Mouse (Mus musculus): ENCODE results near the gene Selenbp2. TPM values are rescaled to one million over a fixed set of nuclear protein-coding genes. Genes with fewer than 3 reads are reported as not detected.
"Not testable (repeated sequence)": the region's sequence is repeated elsewhere in the genome, so short reads cannot be mapped to it uniquely, and the experiment has no call there.

Gene Selenbp2
- polyA plus RNA-seq, 1 experiment from 2014 or later = 2.9 TPM

DNA sequence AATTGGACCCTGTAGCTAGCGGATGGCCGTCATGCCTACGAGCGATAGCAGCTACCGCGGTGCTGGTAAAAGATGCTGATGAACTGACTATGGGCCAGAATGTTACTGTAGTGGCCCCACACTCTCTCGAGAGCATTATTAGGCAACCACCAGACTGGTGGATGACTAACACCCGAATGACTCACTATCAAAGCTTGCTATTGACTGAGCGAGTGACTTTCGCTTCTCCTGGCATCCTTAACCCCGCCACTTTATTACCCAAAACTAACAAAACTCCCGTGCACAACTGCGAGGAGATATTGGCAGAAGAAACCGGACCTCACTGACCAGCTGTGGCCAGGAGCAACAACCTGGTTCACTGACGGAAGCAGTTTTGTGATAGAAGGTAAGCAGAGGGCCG is 12.6 kb upstream of the Selenbp2 start:
- no peaks in the 10 kb centered on the region for H3K9me3 ChIP-seq (ENCODE audit: control insufficient read depth)
- no peaks in the 10 kb centered on the region for H3K36me3 ChIP-seq (ENCODE audit: control insufficient read depth, insufficient read depth)
- no peak for TF ChIP-seq CTCF (IDR thresholded peaks at IDR 0.05; ENCODE audit: low read depth)
- H3K27me3 ChIP-seq (replicated peaks; ENCODE audit: control insufficient read depth, insufficient read depth, low read length) = no peaks in the 10 kb centered on the region
- no peak overlapping the region for H3K4me3 ChIP-seq (ENCODE audit: low read depth, low read length)
- no peak overlapping the region for H3K9ac ChIP-seq (ENCODE audit: low read depth, low read length)
- WGBS = 43% methylated on average over 16 of the region's 16 CpGs
- H3K4me2 ChIP-seq (replicated peaks; ENCODE audit: low read depth) = peak overlapping the region; percentile 44
- ATAC-seq = peak; percentile 84
- H3K27ac ChIP-seq (ENCODE audit: low read depth, low read length) = no peak overlapping the region
- 0 out of 2 replicates have a peak, but pooled peaks cover 2% of the 10 kb centered on the region for H3K4me1 ChIP-seq (replicated peaks; ENCODE audit: control insufficient read depth, insufficient read depth, low read length)

DNA sequence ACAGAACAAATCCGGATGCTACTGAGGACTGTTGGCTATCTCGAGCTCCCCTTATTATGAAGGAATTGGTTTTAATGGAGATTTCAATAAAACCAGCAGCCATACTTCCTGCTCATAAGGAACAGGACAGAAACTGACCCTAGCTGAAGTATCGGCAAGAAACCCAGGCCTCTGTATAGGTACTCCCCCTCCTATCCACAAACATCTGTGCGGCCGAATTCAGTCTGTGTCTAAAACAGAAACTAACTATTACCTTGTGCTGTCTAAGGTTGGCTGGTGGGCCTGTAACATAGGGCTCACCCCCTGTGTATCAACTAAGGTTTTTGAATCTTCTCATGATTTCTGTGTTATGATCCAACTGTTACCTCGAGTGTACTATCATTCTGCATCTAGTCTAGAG is 9.7 kb upstream of the Selenbp2 start:
- Histone ChIP-seq H3K9ac (ENCODE audit: low read depth, low read length) (no peak overlapping the region), H3K9me3 (ENCODE audit: control insufficient read depth) (no peaks in the 10 kb centered on the region), H3K4me3 (ENCODE audit: low read depth, low read length) (no peak overlapping the region), H3K4me1 (replicated peaks; ENCODE audit: control insufficient read depth, insufficient read depth, low read length) (0 out of 2 replicates have a peak, but pooled peaks cover 2% of the 10 kb centered on the region), H3K36me3 (ENCODE audit: control insufficient read depth, insufficient read depth) (no peaks in the 10 kb centered on the region), H3K27ac (ENCODE audit: low read depth, low read length) (no peak overlapping the region), H3K4me2 (replicated peaks; ENCODE audit: low read depth) (no peak overlapping the region), H3K27me3 (replicated peaks; ENCODE audit: control insufficient read depth, insufficient read depth, low read length) (no peaks in the 10 kb centered on the region)
- WGBS = 82% methylated on average over 6 of the region's 6 CpGs
- no peak for TF ChIP-seq CTCF (IDR thresholded peaks at IDR 0.05; ENCODE audit: low read depth)
- no peak for ATAC-seq

DNA sequence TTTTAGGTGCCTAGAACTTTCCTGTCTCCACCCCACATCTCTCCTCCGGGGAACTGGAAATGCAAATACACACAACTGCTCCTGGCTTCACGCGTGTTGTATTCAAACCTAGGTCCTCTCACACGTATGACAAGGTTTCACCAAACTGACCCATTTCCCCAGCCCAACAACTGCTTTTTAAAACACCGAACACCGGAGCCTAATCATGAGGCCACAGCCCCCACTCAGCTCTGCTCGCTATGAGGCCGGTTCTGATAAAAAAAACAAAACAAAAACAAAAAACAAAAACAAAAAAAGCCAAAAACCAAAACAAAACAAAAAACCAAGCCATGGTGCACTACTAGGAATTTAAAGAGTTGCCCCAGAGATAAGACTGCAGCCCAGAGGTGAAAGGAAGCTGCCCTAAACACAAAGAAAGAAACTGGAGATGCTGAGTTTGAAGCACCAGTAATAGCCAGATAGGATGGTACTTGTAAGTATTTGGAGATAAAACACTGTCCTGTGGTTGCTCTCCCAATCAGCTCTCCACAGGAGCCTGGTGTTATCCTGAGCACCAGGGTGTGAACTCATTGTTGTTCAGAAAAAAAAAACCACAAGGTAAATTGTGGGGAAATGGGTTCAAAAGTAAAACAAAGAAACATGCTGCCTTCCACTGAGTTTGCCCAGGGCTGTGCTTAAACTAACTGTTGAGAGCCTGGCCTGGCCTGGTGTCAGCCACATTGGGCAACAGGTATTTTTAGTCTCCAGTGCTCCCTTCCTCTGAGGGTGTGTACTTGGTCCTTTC is 7.2 kb upstream of the Selenbp2 start:
- 94% methylated on average over 8 of the region's 8 CpGs for WGBS
- not testable (repeated sequence) for ATAC-seq; H3K9me3 ChIP-seq (ENCODE audit: control insufficient read depth)

DNA sequence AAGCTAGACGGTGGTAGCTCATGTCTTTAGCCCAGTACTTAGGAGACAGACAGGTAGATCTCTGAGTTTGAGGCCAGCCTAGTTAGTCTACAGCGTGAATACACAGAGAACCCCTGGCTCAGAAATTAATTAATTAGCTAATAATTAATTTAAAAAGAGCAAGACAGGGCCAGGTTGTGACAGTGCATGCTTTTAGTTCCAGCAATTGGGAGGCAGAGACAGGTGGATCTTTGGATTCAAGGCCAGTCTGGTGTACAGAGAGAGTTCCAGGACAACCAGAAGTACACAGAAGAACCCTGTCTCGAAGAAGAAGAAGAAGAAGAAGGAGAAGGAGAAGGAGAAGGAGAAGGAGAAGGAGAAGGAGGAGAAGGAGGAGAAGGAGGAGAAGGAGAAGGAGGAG is 4.7 kb upstream of the Selenbp2 start:
- 81% methylated on average over 2 of the region's 3 CpGs for WGBS
- not testable (repeated sequence) for H3K4me1 ChIP-seq (replicated peaks; ENCODE audit: control insufficient read depth, insufficient read depth, low read length); H3K4me2 ChIP-seq (replicated peaks; ENCODE audit: low read depth); H3K27ac ChIP-seq (ENCODE audit: low read depth, low read length); ATAC-seq; H3K4me3 ChIP-seq (ENCODE audit: low read depth, low read length); H3K27me3 ChIP-seq (replicated peaks; ENCODE audit: control insufficient read depth, insufficient read depth, low read length); H3K36me3 ChIP-seq (ENCODE audit: control insufficient read depth, insufficient read depth); H3K9ac ChIP-seq (ENCODE audit: low read depth, low read length); H3K9me3 ChIP-seq (ENCODE audit: control insufficient read depth)

More for the DNA sequence above, 7.2 kb upstream of the Selenbp2 start:
- not testable (repeated sequence) for H3K36me3 ChIP-seq (ENCODE audit: control insufficient read depth, insufficient read depth); H3K4me1 ChIP-seq (replicated peaks; ENCODE audit: control insufficient read depth, insufficient read depth, low read length); H3K27me3 ChIP-seq (replicated peaks; ENCODE audit: control insufficient read depth, insufficient read depth, low read length); H3K9ac ChIP-seq (ENCODE audit: low read depth, low read length); H3K4me3 ChIP-seq (ENCODE audit: low read depth, low read length); H3K4me2 ChIP-seq (replicated peaks; ENCODE audit: low read depth); H3K27ac ChIP-seq (ENCODE audit: low read depth, low read length)

DNA sequence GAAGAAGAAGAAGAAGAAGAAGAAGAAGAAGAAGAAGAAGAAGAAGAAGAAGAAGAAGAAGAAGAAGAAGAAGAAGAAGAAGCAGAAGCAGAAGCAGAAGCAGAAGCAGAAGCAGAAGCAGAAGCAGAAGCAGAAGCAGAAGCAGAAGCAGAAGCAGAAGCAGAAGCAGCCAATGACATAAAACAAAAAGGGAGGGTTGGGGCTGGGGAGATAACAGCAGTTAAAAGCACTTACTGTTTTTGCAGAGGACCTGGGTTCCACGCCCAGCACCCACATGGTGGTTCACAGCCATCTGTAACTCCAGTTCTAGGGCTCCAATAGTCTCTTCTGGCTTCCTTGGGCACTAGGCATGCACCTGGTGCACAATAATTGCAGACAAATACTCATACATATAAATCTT is 4.2 kb upstream of the Selenbp2 start:
- H3K4me3 ChIP-seq (ENCODE audit: low read depth, low read length); H3K9ac ChIP-seq (ENCODE audit: low read depth, low read length); H3K36me3 ChIP-seq (ENCODE audit: control insufficient read depth, insufficient read depth); H3K27me3 ChIP-seq (replicated peaks; ENCODE audit: control insufficient read depth, insufficient read depth, low read length); H3K9me3 ChIP-seq (ENCODE audit: control insufficient read depth); H3K4me2 ChIP-seq (replicated peaks; ENCODE audit: low read depth); ATAC-seq; H3K4me1 ChIP-seq (replicated peaks; ENCODE audit: control insufficient read depth, insufficient read depth, low read length); H3K27ac ChIP-seq (ENCODE audit: low read depth, low read length): not testable (repeated sequence)
- WGBS = 75% methylated on average over 1 of the region's 1 CpGs

DNA sequence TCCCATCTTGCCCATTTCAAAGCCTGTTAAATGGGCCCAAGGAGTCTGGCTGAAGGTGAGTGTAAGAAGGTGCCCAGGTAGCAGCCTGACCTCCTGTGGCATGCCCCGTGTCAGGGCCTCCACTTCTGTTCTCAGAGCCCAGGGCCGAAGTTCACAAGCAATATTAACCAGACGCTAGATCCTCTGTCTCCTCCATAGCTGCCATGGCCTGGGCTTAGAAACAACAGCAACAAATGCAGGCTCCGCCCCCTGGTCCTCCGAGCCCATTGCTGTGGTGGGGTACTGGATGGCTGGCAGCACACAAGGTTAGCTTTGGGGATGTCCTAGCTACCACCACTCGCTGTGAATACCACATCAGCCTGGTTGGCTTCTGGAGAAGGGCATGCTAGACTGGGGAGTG is 3.2 kb upstream of the Selenbp2 start:
- peak overlapping the region; percentile 35 for H3K4me2 ChIP-seq (replicated peaks; ENCODE audit: low read depth)
- H3K4me1 ChIP-seq (replicated peaks; ENCODE audit: control insufficient read depth, insufficient read depth, low read length); H3K9me3 ChIP-seq (ENCODE audit: control insufficient read depth); H3K9ac ChIP-seq (ENCODE audit: low read depth, low read length); H3K4me3 ChIP-seq (ENCODE audit: low read depth, low read length); H3K27me3 ChIP-seq (replicated peaks; ENCODE audit: control insufficient read depth, insufficient read depth, low read length); H3K36me3 ChIP-seq (ENCODE audit: control insufficient read depth, insufficient read depth): not testable (repeated sequence)
- peak; percentile 68 for ATAC-seq
- peak overlapping the region; percentile 75 for H3K27ac ChIP-seq (ENCODE audit: low read depth, low read length)
- 34% methylated on average over 6 of the region's 6 CpGs for WGBS

All from intestine, postnatal 0 days (tissue).